ENCODE assay signal across 8 mouse cellular contexts in genomic region chr6:125192016-125192714, GRCm38 (mm10). TPM values are rescaled to one million over a fixed set of nuclear protein-coding genes. Genes with fewer than 3 reads are reported as not detected.
DNase-seq lines count a peak whose midpoint lies in the region; ATAC-seq and TF ChIP-seq lines count a peak whose summit lies in the region.

No protein-coding gene starts in this region.

- peak; percentile 84 for ATAC-seq in erythroblast, adult 5-6 weeks (replicated peaks; ENCODE audit: low FRiP score, poor library complexity, severe bottlenecking)
- peak; percentile 91 for ATAC-seq in heart, embryonic 11.5 days (replicated peaks; ENCODE audit: insufficient number of reproducible peaks, low FRiP score, low TSS enrichment)
- peak; percentile 96 for ATAC-seq in kidney, embryonic 16.5 days (ENCODE audit: low FRiP score, low TSS enrichment)

- peak; percentile 49; the same call in 1 of the 2 replicates for TF ChIP-seq POLR2A in liver, adult 2 months (IDR thresholded peaks at IDR 0.05; ENCODE audit: extremely low read depth, insufficient read depth, low read length)
- TF ChIP-seq POLR2A in myocyte (IDR thresholded peaks at IDR 0.05; ENCODE audit: insufficient read length, low read depth), result no peak

- under 1% methylated on average over 34 of the region's 34 CpGs for WGBS in heart, embryonic 11.5 days (ENCODE audit: insufficient replicate concordance)
- WGBS in kidney, embryonic 16.5 days, result under 1% methylated on average over 34 of the region's 34 CpGs
- WGBS in liver, adult 2 months, result under 1% methylated on average over 34 of the region's 34 CpGs

- H3K9ac ChIP-seq in heart, embryonic 11.5 days (ENCODE audit: low read depth, low read length), result peak overlapping the region; percentile 80
- peak overlapping the region; percentile 92 for H3K9ac ChIP-seq in kidney, embryonic 16.5 days (replicated peaks; ENCODE audit: low read length)
- H3K9ac ChIP-seq in liver, adult 2 months (ENCODE audit: low read depth, low read length), result peak overlapping the region; percentile 85

- H3ac ChIP-seq in myocyte (ENCODE audit: control insufficient read depth, insufficient read length), result peak overlapping the region; percentile 71

- no peak for TF ChIP-seq CTCF in liver, adult 2 months (IDR thresholded peaks at IDR 0.05; ENCODE audit: low read depth, low read length)

- no peaks in the 10 kb centered on the region for H3K27me3 ChIP-seq in heart, embryonic 11.5 days (ENCODE audit: control insufficient read depth, insufficient read depth, low read length)
- H3K27me3 ChIP-seq in kidney, embryonic 16.5 days (ENCODE audit: insufficient read depth, low read length), result no peaks in the 10 kb centered on the region
- H3K27me3 ChIP-seq in liver, adult 2 months (ENCODE audit: control insufficient read depth, insufficient read depth, low read length), result no peaks in the 10 kb centered on the region
- no peaks in the 10 kb centered on the region for H3K27me3 ChIP-seq in myocyte (ENCODE audit: control insufficient read depth, insufficient read depth, insufficient read length)
- no peaks in the 10 kb centered on the region for H3K27me3 ChIP-seq in splenic B cell, adult 2 months (ENCODE audit: control insufficient read depth, insufficient read depth, low read length, poor library complexity, severe bottlenecking)

- H3K4me1 ChIP-seq in heart, embryonic 11.5 days (ENCODE audit: control insufficient read depth, insufficient read depth, low read length), result peaks cover 11% of the 10 kb centered on the region
- peaks cover 14% of the 10 kb centered on the region; the same call in 1 of the 2 replicates for H3K4me1 ChIP-seq in kidney, embryonic 16.5 days (ENCODE audit: insufficient read depth, low read length)
- H3K4me1 ChIP-seq in liver, adult 2 months (ENCODE audit: control insufficient read depth, insufficient read depth, low read length), result peaks cover 2% of the 10 kb centered on the region

- H3K4me2 ChIP-seq in heart, embryonic 11.5 days, result peak overlapping the region; percentile 65
- peak overlapping the region; percentile 87 for H3K4me2 ChIP-seq in kidney, embryonic 16.5 days (replicated peaks; ENCODE audit: low read depth, low read length)
- H3K4me2 ChIP-seq in myocyte (ENCODE audit: low read depth), result peak overlapping the region; percentile 86

- peak overlapping the region; percentile 71 for H3K4me3 ChIP-seq in heart, embryonic 11.5 days (ENCODE audit: low read depth, low read length)
- peak overlapping the region; percentile 77 for H3K4me3 ChIP-seq in kidney, embryonic 16.5 days (ENCODE audit: low read length)
- peak overlapping the region; percentile 65 for H3K4me3 ChIP-seq in liver, adult 2 months (ENCODE audit: insufficient read depth, low read depth, low read length)
- H3K4me3 ChIP-seq in myocyte, result peak overlapping the region; percentile 92

- DNase-seq in B cell, adult 2 months, result peak; percentile 91 to 92
- DNase-seq in brain, adult 2 months (ENCODE audit: low read depth, low spot score), result peak; percentile 97
- DNase-seq in liver, adult 2 months (ENCODE audit: extremely low read depth, low read depth, low spot score), result peak; percentile 87
- peak; percentile 94 for DNase-seq in splenic B cell, adult 2 months (ENCODE audit: low read depth, low spot score)

- H3K9me3 ChIP-seq in heart, embryonic 11.5 days (replicated peaks; ENCODE audit: control insufficient read depth, low read length), result no peaks in the 10 kb centered on the region
- H3K9me3 ChIP-seq in kidney, embryonic 16.5 days (ENCODE audit: low read length), result no peaks in the 10 kb centered on the region

- peaks cover 23% of the 10 kb centered on the region for H3K36me3 ChIP-seq in heart, embryonic 11.5 days (ENCODE audit: control insufficient read depth, insufficient read depth, low read length)
- peaks cover 37% of the 10 kb centered on the region for H3K36me3 ChIP-seq in kidney, embryonic 16.5 days (ENCODE audit: insufficient read depth, low read length)
- H3K36me3 ChIP-seq in liver, adult 2 months (ENCODE audit: control insufficient read depth, insufficient read depth, low read length), result peaks cover 13% of the 10 kb centered on the region; the same call in 1 of the 2 replicates
- H3K36me3 ChIP-seq in myocyte (ENCODE audit: control insufficient read depth, insufficient read depth), result peaks cover 15% of the 10 kb centered on the region
- H3K36me3 ChIP-seq in splenic B cell, adult 2 months (ENCODE audit: control insufficient read depth, insufficient read depth, low read length, poor library complexity, severe bottlenecking), result peaks cover 3% of the 10 kb centered on the region; the same call in 1 of the 2 replicates

- H3K27ac ChIP-seq in heart, embryonic 11.5 days (ENCODE audit: low read depth, low read length), result peak overlapping the region; percentile 97
- H3K27ac ChIP-seq in kidney, embryonic 16.5 days (ENCODE audit: low read length), result peak overlapping the region; percentile 100
- H3K27ac ChIP-seq in liver, adult 2 months (replicated peaks; ENCODE audit: insufficient read depth, low read depth, low read length), result peak overlapping the region; percentile 86

- H3K79me2 ChIP-seq in liver, adult 2 months (ENCODE audit: control insufficient read depth, insufficient read depth, low read length), result no peaks in the 10 kb centered on the region
- H3K79me2 ChIP-seq in myocyte (ENCODE audit: control insufficient read depth, insufficient read depth), result peaks cover 57% of the 10 kb centered on the region

TF ChIP-seq in myocyte, 11 proteins besides CTCF, POLR2A, EP300 and RAD21:
- TF ChIP-seq E2F4 (IDR thresholded peaks at IDR 0.05; ENCODE audit: insufficient read depth) (peak; percentile 12), SRF (IDR thresholded peaks at IDR 0.05; ENCODE audit: control insufficient read depth, insufficient read length, low read depth) (no peak), POLR2AphosphoS2 (IDR thresholded peaks at IDR 0.05; ENCODE audit: insufficient read length, low read depth) (no peak)
TF ChIP-seq in myocyte: peak in this region for 1.

RNA-seq across cellular contexts. Expression of gene Mrpl51, which starts 0.6 kb away (rescaled TPM):
- 40.1 and 54.4 TPM in 2 replicates for total RNA-seq in erythroblast, adult 5-6 weeks (2015; ENCODE audit: low replicate concordance)
- 16.4 and 29.8 TPM in 2 replicates for total RNA-seq in erythroblast, adult 5-6 weeks (2017; ENCODE audit: low replicate concordance)
- polyA plus RNA-seq in heart, embryonic 11.5 days (2014; fragmentation: Nextera tagmentation; extraction: Ambion mirVana), result 226 and 234 TPM in 2 replicates
- 213 and 228 TPM in 2 replicates for polyA plus RNA-seq in kidney, embryonic 16.5 days (2015; fragmentation: Nextera tagmentation; extraction: Ambion mirVana)
- total RNA-seq in liver, adult 2 months (2014; rRNA removed), result 43.0 and 44.0 TPM in 2 replicates
- 69.8 and 72.4 TPM in 2 replicates for polyA plus RNA-seq in liver, adult 2 months (2012; rRNA removed)
- 132 TPM for polyA plus RNA-seq in myocyte (2012; fragmentation: generic; extraction: Trizol)

RNA-seq across cellular contexts. Expression of gene Ncapd2, which starts 0.7 kb away (rescaled TPM):
- total RNA-seq in erythroblast, adult 5-6 weeks (2015; ENCODE audit: low replicate concordance), result 139 and 148 TPM in 2 replicates
- total RNA-seq in erythroblast, adult 5-6 weeks (2017; ENCODE audit: low replicate concordance), result 137 and 246 TPM in 2 replicates
- polyA plus RNA-seq in heart, embryonic 11.5 days (2014; fragmentation: Nextera tagmentation; extraction: Ambion mirVana), result 82.3 and 84.0 TPM in 2 replicates
- 151 and 163 TPM in 2 replicates for polyA plus RNA-seq in kidney, embryonic 16.5 days (2015; fragmentation: Nextera tagmentation; extraction: Ambion mirVana)
- 2.4 and 4.6 TPM in 2 replicates for total RNA-seq in liver, adult 2 months (2014; rRNA removed)
- polyA plus RNA-seq in liver, adult 2 months (2012; rRNA removed), result 3.5 and 5.3 TPM in 2 replicates
- polyA plus RNA-seq in myocyte (2012; fragmentation: generic; extraction: Trizol), result 34.7 TPM

RNA-seq across cellular contexts. Expression of gene Vamp1, which starts 23.2 kb away (rescaled TPM):
- total RNA-seq in erythroblast, adult 5-6 weeks (2015; ENCODE audit: low replicate concordance), result 2.1 and 4.2 TPM in 2 replicates
- 0.14 and 2.1 TPM in 2 replicates for total RNA-seq in erythroblast, adult 5-6 weeks (2017; ENCODE audit: low replicate concordance)
- 1.6 and 2.2 TPM in 2 replicates for polyA plus RNA-seq in heart, embryonic 11.5 days (2014; fragmentation: Nextera tagmentation; extraction: Ambion mirVana)
- 7.5 and 7.7 TPM in 2 replicates for polyA plus RNA-seq in kidney, embryonic 16.5 days (2015; fragmentation: Nextera tagmentation; extraction: Ambion mirVana)
- total RNA-seq in liver, adult 2 months (2014; rRNA removed), result 1.5 and 2.0 TPM in 2 replicates
- 3.8 and 5.5 TPM in 2 replicates for polyA plus RNA-seq in liver, adult 2 months (2012; rRNA removed)
- polyA plus RNA-seq in myocyte (2012; fragmentation: generic; extraction: Trizol), result 6.5 TPM

RNA-seq across cellular contexts. Expression of gene Gapdh, which starts 25.9 kb away (rescaled TPM):
- 912 and 913 TPM in 2 replicates for total RNA-seq in erythroblast, adult 5-6 weeks (2015; ENCODE audit: low replicate concordance)
- total RNA-seq in erythroblast, adult 5-6 weeks (2017; ENCODE audit: low replicate concordance), result 174 and 278 TPM in 2 replicates
- 4,443 and 4,472 TPM in 2 replicates for polyA plus RNA-seq in heart, embryonic 11.5 days (2014; fragmentation: Nextera tagmentation; extraction: Ambion mirVana)
- 2,036 and 2,102 TPM in 2 replicates for polyA plus RNA-seq in kidney, embryonic 16.5 days (2015; fragmentation: Nextera tagmentation; extraction: Ambion mirVana)
- 1,072 and 1,474 TPM in 2 replicates for total RNA-seq in liver, adult 2 months (2014; rRNA removed)
- 2,601 and 2,951 TPM in 2 replicates for polyA plus RNA-seq in liver, adult 2 months (2012; rRNA removed)
- 9,871 TPM for polyA plus RNA-seq in myocyte (2012; fragmentation: generic; extraction: Trizol)

RNA-seq across cellular contexts. Expression of gene Tapbpl, which starts 39.5 kb away (rescaled TPM):
- 0.84 and 4.4 TPM in 2 replicates for total RNA-seq in erythroblast, adult 5-6 weeks (2015; ENCODE audit: low replicate concordance)
- total RNA-seq in erythroblast, adult 5-6 weeks (2017; ENCODE audit: low replicate concordance), result 3.0 and 4.0 TPM in 2 replicates
- polyA plus RNA-seq in heart, embryonic 11.5 days (2014; fragmentation: Nextera tagmentation; extraction: Ambion mirVana), result 2.0 and 2.2 TPM in 2 replicates
- polyA plus RNA-seq in kidney, embryonic 16.5 days (2015; fragmentation: Nextera tagmentation; extraction: Ambion mirVana), result 7.4 and 8.2 TPM in 2 replicates
- total RNA-seq in liver, adult 2 months (2014; rRNA removed), result 15.0 and 16.5 TPM in 2 replicates
- 18.2 and 19.0 TPM in 2 replicates for polyA plus RNA-seq in liver, adult 2 months (2012; rRNA removed)
- polyA plus RNA-seq in myocyte (2012; fragmentation: generic; extraction: Trizol), result 6.5 TPM

Comparison
In these comparisons a context has a peak if more than half of its experiments do, and no peak if none do; other contexts are left out.
1. Peak in every context shown above with its lines: DNase-seq, ATAC-seq, H3K4me3 ChIP-seq and H3K27ac ChIP-seq.